Mouse (Mus musculus) kidney, embryonic 14.5 days (tissue): ENCODE measurements at regions not wholly inside any gene's neighbourhood (a gene's known extent, or its start where the extent isn't known, plus 50 kb on each side); places are given as distances from the start of the nearest gene placed in this dataset.

Experiments used
- ATAC-seq: fragments of 200-750 bp; cut with Nextera tagmentation; 2 replicates; pipeline ENCODE4 v1.8.0; 2017; ENCODE audit warnings: moderate number of reproducible peaks, mild to moderate bottlenecking, moderate TSS enrichment, moderate library complexity; ENCODE audit not compliant: low FRiP score, low TSS enrichment
- H3K27ac ChIP-seq: fragments of 300-500 bp; sonication (generic); 2 replicates; pipeline ENCODE4 v1.5.1; 2014; ENCODE audit warnings: low read depth, mild to moderate bottlenecking, low read length, moderate library complexity, mixed read lengths
- H3K27me3 ChIP-seq: fragments of 300-500 bp; sonication (generic); 2 replicates; pipeline ENCODE4 v1.6.1; 2014; ENCODE audit warnings: mild to moderate bottlenecking, low read length; ENCODE audit not compliant: control insufficient read depth, insufficient read depth
- H3K36me3 ChIP-seq: fragments of 300-500 bp; sonication (generic); 2 replicates; pipeline ENCODE4 v1.6.1; 2014; ENCODE audit warnings: low read length, mixed read lengths; ENCODE audit not compliant: control insufficient read depth, insufficient read depth
- H3K4me1 ChIP-seq: fragments of 300-500 bp; sonication (generic); 2 replicates; pipeline ENCODE4 v1.6.1; 2014; ENCODE audit warnings: low read length, mixed read lengths; ENCODE audit not compliant: control insufficient read depth, insufficient read depth
- H3K4me2 ChIP-seq: fragments of 300-500 bp; sonication (generic); replicated peaks from 2 replicates; pipeline ENCODE4 v1.6.1; 2014; ENCODE audit warnings: low read depth, mild to moderate bottlenecking, low read length
- H3K4me3 ChIP-seq: fragments of 300-500 bp; sonication (generic); 2 replicates; pipeline ENCODE4 v1.5.1; 2014; ENCODE audit warnings: mild to moderate bottlenecking, low read length
- H3K9ac ChIP-seq: fragments of 300-500 bp; sonication (generic); 2 replicates; pipeline ENCODE4 v1.6.1; 2014; ENCODE audit warnings: low read depth, mild to moderate bottlenecking, low read length, moderate library complexity
- H3K9me3 ChIP-seq: fragments of 300-500 bp; sonication (generic); 2 replicates; pipeline ENCODE4 v1.6.1; 2016; ENCODE audit warnings: low read length; ENCODE audit not compliant: control insufficient read depth
- WGBS: fragments of 180-500 bp; shearing (Covaris S2); extraction: QIAGEN DNeasy Blood & Tissue Kit; methylation state at CpG from one replicate; pipeline ENCODE4 v1.1.7; 2014; 5-methylcytosine and 5-hydroxymethylcytosine counted together

DNA sequence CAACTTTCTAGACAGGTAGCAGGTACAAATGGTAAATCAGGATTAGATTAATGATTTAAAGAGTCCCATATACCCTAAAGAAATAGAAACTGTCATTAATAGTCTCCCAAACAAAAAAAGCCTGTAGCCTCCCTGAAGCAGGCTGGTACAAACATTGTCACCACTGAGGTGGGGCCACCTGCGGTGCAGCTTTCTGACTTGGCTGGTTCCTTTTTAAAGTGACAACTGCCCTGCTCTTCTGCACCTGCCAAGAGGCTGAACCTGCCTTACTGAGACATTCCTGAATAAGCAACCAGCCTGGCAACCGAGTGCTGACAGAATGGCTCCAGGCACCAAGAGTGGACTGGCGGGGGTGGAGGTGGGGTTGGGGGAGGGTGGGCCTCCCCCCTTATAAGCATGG, 687.0 kb upstream of the Vrk2 start:
- no peak overlapping the region for H3K27ac ChIP-seq
- no peak overlapping the region for H3K9ac ChIP-seq
- ATAC-seq, result no peak
- H3K4me1 ChIP-seq, result no peaks in the 10 kb centered on the region
- H3K4me2 ChIP-seq, result no peak overlapping the region
- H3K4me3 ChIP-seq, result no peak overlapping the region
- H3K9me3 ChIP-seq, result peaks cover 4% of the 10 kb centered on the region
- H3K27me3 ChIP-seq, result no peaks in the 10 kb centered on the region
- WGBS, result 74% methylated on average over 3 of the region's 3 CpGs
- H3K36me3 ChIP-seq, result no peaks in the 10 kb centered on the region

DNA sequence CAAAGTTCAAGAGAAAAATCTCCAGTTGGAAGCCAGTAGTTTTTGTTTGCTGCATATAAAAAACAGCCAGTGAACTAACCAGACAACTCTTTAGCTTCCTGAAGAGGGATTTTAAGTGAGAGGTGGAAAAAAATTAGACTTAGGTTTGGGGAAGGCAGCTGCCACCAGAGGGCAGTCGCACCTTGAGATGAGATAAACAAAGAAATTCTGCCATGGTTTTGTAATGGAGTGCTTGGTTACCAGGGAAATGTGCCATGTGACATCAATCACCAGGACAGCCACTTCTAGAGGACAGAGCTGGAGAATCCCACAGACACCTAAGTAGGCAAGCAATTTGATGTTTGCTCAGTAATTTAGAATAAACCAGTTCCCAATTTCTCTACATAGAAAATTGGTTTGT, 670.5 kb upstream of the Vrk2 start:
- no peak overlapping the region for H3K4me3 ChIP-seq
- H3K4me1 ChIP-seq, result no peaks in the 10 kb centered on the region
- no peaks in the 10 kb centered on the region for H3K27me3 ChIP-seq
- no peaks in the 10 kb centered on the region for H3K36me3 ChIP-seq
- ATAC-seq, result peak; percentile 83; the same call in 1 of the 2 replicates
- H3K9me3 ChIP-seq, result no peaks in the 10 kb centered on the region
- 3% methylated on average over 1 of the region's 1 CpGs for WGBS
- no peak overlapping the region for H3K27ac ChIP-seq
- no peak overlapping the region for H3K9ac ChIP-seq
- no peak overlapping the region for H3K4me2 ChIP-seq

DNA sequence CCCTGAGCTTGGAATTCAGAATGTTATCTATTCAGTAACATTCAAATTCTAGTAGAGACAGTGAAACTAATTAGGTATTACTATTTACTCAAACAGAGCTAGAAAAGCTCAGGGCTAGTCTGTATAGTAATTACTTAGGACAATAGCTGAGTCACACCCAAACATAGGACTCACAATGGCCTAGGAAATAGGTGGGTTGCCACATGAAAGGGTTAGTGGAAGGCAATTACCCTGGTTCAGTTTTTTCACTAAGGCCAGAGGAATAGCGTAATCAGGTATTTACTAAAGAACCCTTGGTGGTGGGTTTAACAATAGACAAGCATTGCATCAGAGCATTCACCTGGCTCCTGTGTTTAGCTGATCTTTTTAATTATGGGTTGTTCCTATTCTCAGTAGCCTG, 664.7 kb upstream of the Vrk2 start:
- no peak overlapping the region for H3K4me2 ChIP-seq
- no peaks in the 10 kb centered on the region for H3K27me3 ChIP-seq
- WGBS, result 87% methylated on average over 1 of the region's 1 CpGs
- no peak overlapping the region for H3K9ac ChIP-seq
- no peaks in the 10 kb centered on the region for H3K9me3 ChIP-seq
- no peak overlapping the region for H3K4me3 ChIP-seq
- H3K36me3 ChIP-seq, result no peaks in the 10 kb centered on the region
- no peak for ATAC-seq
- H3K27ac ChIP-seq, result no peak overlapping the region
- no peaks in the 10 kb centered on the region for H3K4me1 ChIP-seq

DNA sequence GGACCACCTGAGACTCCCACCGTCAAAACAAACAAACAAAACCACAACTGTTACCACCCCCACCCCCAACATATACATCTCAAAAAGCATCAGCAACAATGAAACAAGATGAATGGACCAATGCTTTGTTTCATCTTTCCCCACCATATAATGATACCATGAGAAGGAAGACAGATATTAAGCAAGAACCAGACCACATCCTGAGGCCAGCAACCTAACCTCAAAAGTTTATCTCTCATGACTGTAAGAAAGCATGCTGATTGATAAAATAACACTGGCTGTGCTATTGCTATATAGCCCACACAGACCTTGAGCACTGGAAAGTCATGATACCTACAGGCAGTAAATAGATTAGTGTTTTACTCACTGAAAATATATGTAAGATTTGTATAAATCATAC, 642.1 kb upstream of the Vrk2 start:
- Histone ChIP-seq H3K27me3 (no peaks in the 10 kb centered on the region), H3K36me3 (no peaks in the 10 kb centered on the region), H3K4me2 (no peak overlapping the region), H3K27ac (no peak overlapping the region), H3K9ac (no peak overlapping the region), H3K4me1 (no peaks in the 10 kb centered on the region), H3K9me3 (no peaks in the 10 kb centered on the region), H3K4me3 (no peak overlapping the region)
- ATAC-seq, result no peak
- 75% methylated on average over 1 of the region's 1 CpGs for WGBS

DNA sequence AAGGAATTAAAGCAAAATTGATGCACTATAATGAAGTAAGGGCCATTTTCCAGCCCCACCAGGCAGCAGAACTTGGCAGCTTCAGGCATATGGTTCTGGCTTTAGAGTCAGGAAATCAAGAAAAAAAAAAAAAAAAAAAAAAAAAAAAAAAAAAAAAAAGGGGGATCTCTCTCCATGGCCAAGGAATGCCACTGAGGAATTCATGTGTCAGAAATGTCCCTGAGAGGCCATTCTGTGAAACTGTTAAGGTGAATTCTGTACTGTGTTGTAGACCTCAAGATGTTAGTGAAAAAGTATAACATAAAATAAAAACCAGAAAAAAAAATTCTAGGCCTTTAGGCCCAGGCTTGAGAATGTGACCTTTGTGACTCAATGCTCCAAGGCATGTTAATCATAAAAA, 632.7 kb upstream of the Vrk2 start:
- ATAC-seq, result no peak

DNA sequence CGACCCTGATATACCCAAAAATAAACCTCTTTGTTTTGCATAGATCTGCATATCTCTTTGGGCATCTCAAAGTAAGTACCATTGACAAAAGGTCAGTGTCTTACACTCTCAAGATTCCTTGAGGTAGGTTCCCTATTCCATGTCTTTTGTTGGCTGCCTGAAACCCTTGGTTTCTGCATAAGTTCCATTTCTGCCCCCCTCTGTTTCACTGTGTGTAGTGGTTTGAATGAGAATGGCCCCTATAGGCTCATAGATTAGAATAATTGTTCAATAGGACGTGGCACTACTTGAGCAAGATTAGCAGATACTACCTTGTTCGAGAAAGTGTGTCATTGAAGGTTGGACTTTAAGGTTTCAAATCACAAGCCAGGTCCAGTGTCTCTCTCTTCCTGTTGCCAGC, 628.6 kb upstream of the Vrk2 start:
- H3K9me3 ChIP-seq, result no peaks in the 10 kb centered on the region

More for the DNA sequence above, 632.7 kb upstream of the Vrk2 start:
- no peaks in the 10 kb centered on the region for H3K27me3 ChIP-seq
- H3K4me3 ChIP-seq, result no peak overlapping the region
- no peak overlapping the region for H3K4me2 ChIP-seq
- H3K27ac ChIP-seq, result no peak overlapping the region
- no peaks in the 10 kb centered on the region for H3K9me3 ChIP-seq
- no peak overlapping the region for H3K9ac ChIP-seq
- no peaks in the 10 kb centered on the region for H3K36me3 ChIP-seq
- H3K4me1 ChIP-seq, result no peaks in the 10 kb centered on the region

DNA sequence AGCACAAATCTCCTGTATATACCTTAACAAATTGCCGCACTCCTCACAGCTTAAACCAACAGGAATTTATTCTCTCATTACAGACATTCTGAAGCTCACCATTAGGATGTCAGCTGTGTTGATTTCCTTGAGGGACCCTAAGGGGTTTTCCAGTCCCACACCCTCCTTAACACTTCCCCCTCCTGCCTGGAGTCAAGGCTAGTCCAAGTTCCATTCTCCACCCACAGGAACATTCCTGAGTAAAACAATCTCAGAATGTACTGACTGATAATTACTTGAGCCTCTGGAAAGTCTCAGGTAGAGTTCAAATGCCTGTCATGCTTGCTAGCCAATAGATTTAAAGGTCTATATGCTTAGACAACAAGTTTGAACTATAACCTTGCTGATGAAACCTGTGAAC, 628.2 kb upstream of the Vrk2 start:
- Histone ChIP-seq H3K9me3 (no peaks in the 10 kb centered on the region), H3K36me3 (no peaks in the 10 kb centered on the region), H3K9ac (no peak overlapping the region), H3K4me3 (no peak overlapping the region), H3K27ac (no peak overlapping the region), H3K27me3 (no peaks in the 10 kb centered on the region), H3K4me1 (no peaks in the 10 kb centered on the region), H3K4me2 (no peak overlapping the region)
- 58% methylated on average over 1 of the region's 1 CpGs for WGBS
- no peak for ATAC-seq

More for the DNA sequence above, 628.6 kb upstream of the Vrk2 start:
- no peak for ATAC-seq
- WGBS, result 82% methylated on average over 3 of the region's 3 CpGs
- Histone ChIP-seq H3K4me3 (no peak overlapping the region), H3K9ac (no peak overlapping the region), H3K36me3 (no peaks in the 10 kb centered on the region), H3K27me3 (no peaks in the 10 kb centered on the region), H3K27ac (no peak overlapping the region), H3K4me2 (no peak overlapping the region), H3K4me1 (no peaks in the 10 kb centered on the region)

DNA sequence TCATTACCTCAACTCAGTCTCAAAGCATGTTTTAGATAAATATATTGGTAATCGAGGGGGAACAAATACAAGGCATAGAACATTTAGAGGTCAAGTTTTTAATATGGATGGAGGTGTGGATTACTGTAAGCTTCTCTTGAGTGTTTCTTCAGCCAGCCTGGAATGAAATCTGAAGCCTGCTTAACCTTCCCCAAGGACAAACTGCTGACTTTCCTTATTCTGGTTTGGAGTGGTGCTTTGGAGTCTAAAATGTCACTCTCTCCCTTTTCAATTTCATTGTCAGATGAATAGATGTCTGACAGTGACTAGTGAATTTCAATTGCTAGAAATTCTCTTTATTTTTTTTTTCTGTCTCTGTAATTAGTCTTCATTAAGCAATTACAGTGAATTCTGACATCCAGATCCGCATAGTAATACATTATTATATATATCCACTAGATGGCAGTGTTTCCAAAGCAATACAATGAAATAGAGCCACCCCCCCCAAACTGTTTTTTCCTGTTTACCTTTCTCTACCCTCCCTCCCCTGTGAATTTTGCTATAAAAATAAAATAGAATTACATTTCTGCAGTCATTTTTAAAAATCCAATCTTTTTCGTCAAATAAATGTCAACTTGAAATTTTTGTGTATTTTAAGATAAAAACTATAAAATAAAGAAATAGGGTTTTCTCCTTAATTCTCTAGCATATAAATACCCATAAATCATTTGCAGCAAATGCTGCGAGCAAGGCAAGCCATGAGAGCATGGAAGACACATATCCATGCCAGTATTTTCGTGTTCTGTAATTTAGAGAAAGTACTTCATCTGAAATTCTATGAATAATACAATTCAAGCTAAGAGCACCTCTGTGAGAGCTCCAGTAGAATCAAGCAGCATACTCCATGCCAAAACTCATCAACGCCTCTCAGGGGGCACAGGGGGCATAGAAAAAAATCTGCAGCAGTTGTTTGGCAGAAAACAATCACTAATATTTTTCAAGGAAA, 626.2 kb upstream of the Vrk2 start:
- Histone ChIP-seq H3K4me3 (no peak overlapping the region), H3K9me3 (no peaks in the 10 kb centered on the region), H3K4me1 (no peaks in the 10 kb centered on the region), H3K27me3 (no peaks in the 10 kb centered on the region), H3K4me2 (no peak overlapping the region), H3K27ac (no peak overlapping the region), H3K36me3 (no peaks in the 10 kb centered on the region), H3K9ac (no peak overlapping the region)
- WGBS, result 40% methylated on average over 6 of the region's 6 CpGs
- ATAC-seq, result peak; percentile 77; the same call in 1 of the 2 replicates

DNA sequence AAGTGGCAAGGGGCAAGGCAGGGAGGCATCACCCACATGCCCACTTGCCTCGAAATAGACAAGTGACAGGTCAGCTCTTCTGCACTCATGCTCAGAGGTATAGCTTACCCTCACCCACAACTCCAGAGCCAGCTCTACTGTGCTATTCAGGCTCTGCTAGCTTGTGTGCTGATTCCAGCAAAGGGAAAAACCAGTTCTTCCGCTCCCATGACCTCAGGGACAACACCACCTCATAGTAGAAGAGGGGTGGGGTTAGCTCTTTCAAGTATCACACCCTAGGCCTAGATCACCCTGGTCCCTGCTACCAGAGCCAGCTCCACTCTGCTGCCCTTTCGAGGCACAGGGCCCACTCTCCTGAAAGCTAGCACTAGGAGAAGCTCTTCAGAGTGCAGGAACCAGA, 622.0 kb upstream of the Vrk2 start:
- H3K27ac ChIP-seq, result no peak overlapping the region
- WGBS, result 72% methylated on average over 3 of the region's 3 CpGs
- no peaks in the 10 kb centered on the region for H3K4me1 ChIP-seq
- H3K27me3 ChIP-seq, result no peaks in the 10 kb centered on the region
- H3K4me2 ChIP-seq, result no peak overlapping the region
- no peak overlapping the region for H3K9ac ChIP-seq
- no peak for ATAC-seq
- no peak overlapping the region for H3K4me3 ChIP-seq
- no peaks in the 10 kb centered on the region for H3K36me3 ChIP-seq
- no peaks in the 10 kb centered on the region for H3K9me3 ChIP-seq
